Mouse (Mus musculus) thymus, postnatal 25 days (tissue): ENCODE measurements around the gene Mgl2.

ENCODE experiments used
- DNase-seq: peaks from one replicate; pipeline ENCODE4 v3.0.0; 2022

Mgl2 gene

GRCm38 (mm10) chr11:70171181-70171580 lies 41.1 kb downstream of the Mgl2 start:
- no peak for DNase-seq

GRCm38 (mm10) chr11:70171847-70172246 lies 41.7 kb downstream of the Mgl2 start:
- DNase-seq: peak; percentile 53

- DNase-seq: no peak
These were observed 42.2 kb downstream of the Mgl2 start for GRCm38 (mm10) chr11:70172298-70172697.

- DNase-seq: no peak
These were observed 44.4 kb downstream of the Mgl2 start for GRCm38 (mm10) chr11:70174491-70174890.

GRCm38 (mm10) chr11:70177647-70178046 lies 47.5 kb downstream of the Mgl2 start:
- peak; percentile 23 for DNase-seq

- DNase-seq: no peak
These were observed 48.2 kb downstream of the Mgl2 start for GRCm38 (mm10) chr11:70178311-70178710.

- DNase-seq: no peak
These were observed 48.6 kb downstream of the Mgl2 start for GRCm38 (mm10) chr11:70178756-70179155.

GRCm38 (mm10) chr11:70179401-70179800 lies 49.3 kb downstream of the Mgl2 start:
- no peak for DNase-seq

GRCm38 (mm10) chr11:70180496-70180895 lies 50.4 kb downstream of the Mgl2 start:
- no peak for DNase-seq

GRCm38 (mm10) chr11:70185120-70185519 lies 55.0 kb downstream of the Mgl2 start:
- DNase-seq: no peak
